Mouse (Mus musculus): ENCODE measurements around the gene Ifitm6.
A peak's percentile ranks its signal among the peaks of the same experiment; 100 is the strongest.
"Not testable (repeated sequence)": the region's sequence is repeated elsewhere in the genome, so short reads cannot be mapped to it uniquely, and the experiment has no call there.

Ifitm6 gene

DNA sequence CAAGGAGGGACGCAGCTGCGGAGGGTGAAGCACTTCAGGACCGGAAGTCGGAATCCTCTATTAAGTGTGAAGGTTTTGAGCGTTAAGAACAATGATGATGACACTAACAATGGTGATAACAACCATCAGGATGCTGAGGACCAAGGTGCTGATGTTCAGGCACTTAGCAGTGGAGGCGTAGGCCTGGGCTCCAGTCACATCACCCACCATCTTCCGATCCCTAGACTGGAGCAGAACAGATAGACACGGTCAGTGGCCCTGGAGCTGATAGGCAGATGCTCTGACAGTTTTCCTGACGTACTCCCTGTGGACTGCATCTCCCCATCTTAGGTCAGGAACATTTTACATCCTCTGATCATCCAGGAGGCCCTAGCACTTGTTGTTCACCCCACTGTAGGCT is 8.1 kb downstream of the Ifitm6 start:
- peak in 1 of 2 experiments; percentile 34 for DNase-seq (ENCODE audit: inconsistent age in 2 of 2, low spot score in 1 of 2)

DNA sequence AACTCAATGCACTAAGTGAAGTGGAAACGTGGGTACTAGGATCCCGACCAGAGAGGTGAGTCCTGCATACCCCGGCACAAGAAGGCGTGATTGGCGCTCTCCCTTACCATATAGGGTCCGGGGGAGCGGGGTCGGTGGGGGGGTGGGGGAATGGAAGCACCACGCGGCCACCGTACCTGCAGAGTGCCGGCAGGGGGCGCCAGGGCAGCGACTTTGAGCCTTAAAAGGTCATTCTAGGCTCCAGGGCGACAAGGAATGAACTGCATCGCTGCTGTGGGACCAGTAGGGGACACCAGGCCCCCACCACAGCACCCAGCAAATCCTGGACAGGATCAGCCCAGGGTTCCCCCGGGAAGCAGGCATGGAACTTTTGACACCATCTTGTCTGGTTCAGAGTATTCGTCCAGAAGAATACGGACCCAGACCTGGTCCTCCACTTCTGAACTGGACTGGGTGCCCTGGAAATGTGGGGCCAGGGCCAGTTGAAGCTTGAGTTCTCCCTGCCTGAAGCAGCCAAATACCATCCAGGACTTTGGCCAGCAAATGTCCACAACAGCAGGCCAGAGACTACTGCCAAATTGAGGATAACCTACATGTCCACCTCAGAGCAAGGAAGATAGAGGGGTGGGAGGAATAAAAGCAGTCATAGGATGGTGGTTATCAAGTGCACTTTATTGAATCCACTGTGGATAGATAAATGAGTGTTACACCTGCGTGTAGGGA is 8.6 kb downstream of the Ifitm6 start:
- peak; percentile 84 to 92 for DNase-seq (ENCODE audit: inconsistent age in 2 of 2, low spot score in 1 of 2)

DNA sequence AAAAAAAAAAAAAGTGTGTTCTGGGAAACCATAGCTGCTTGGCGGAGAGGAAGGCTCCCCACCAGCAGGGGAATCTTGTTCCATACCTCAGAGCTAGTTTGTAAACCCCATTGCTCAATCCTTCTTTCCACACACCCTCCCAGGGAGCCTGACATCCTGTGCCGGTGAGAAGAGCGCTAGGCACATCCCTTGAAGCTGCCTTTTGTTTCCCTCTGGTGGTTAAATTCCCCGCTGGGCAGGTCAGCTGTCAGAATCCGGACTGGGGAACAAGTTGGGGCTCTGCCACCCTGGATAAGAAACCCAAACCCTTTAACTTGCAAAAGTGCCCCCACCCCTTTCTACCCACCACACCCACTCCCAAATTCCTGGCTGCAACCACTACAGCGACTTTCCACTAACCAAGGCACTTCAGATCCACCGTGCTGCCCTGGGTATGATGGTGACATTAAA is 9.4 kb downstream of the Ifitm6 start:
- peak; percentile 31 to 66 for DNase-seq (ENCODE audit: inconsistent age in 2 of 2, low spot score in 1 of 2)

- DNase-seq (ENCODE audit: inconsistent age in 2 of 2, low spot score in 1 of 2), result peak in 1 of 2 experiments; percentile 49
These were observed 10.8 kb downstream of the Ifitm6 start for GRCm38 (mm10) chr7:141006914-141007313.

DNA sequence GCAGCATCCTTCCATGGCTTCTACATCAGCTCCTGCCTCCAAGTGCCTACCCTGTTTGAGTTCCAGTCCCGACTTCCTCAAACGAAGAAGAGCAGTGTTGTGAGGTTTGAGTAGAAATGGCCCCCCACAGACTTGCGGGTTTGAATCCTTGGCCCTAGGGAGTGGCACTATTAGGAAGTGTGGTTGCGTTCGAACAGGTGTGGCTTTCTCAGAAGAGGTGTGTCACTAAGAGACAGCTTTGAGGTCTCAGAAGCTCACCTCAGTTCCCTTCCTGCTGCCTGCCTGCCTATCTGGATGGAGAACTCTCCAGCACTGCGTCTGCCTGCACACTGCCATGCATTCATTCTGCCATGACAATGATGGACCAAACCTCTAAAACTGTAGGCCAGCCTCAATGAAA is 11.3 kb downstream of the Ifitm6 start:
- DNase-seq (ENCODE audit: inconsistent age in 2 of 2, low spot score in 1 of 2), result no peak

GRCm38 (mm10) chr7:141003248-141004010 is 14.3 kb downstream of the Ifitm6 start:
- no peak for DNase-seq (ENCODE audit: inconsistent age in 2 of 2, low spot score in 1 of 2)

DNA sequence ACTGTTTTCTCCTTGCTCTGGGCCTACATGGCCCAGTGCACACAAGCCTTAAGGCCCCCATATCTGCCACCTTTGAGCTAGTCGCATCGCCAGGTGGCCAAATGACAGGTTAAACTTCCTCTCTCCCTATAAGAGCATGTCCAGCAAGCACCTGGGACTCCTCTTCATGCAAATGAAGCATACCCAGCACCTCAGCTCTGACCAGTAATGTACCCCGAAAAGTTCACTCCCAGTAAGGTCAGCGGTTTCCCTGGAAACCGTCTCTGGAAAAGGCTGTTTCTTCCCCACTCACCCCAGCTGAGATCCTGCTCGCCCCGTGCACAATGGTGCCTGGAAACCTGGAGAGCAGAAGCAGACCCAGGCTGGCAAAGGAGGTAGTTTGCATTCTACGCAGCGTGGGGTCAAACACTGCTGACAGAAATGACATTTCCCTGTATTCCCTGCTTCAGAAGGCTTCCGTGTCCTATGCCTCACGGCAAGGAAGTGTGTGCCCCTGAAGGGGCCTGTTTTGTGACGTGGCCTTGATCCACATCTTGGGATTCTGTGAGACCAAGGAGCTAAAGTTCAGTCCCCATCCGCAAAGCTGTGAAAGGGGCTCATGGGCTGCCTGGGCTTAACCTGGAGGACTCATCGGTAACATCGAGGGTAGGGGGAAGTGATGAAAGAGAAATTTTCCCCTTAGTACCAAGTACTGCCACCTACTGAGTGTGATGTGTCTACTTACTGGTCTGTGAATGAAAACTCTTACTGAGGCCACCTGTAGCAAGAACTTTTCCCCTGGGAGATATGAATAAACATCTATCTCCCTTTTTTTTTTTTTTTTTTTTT is 16.6 kb downstream of the Ifitm6 start:
- no peak for DNase-seq (ENCODE audit: inconsistent age in 2 of 2, low spot score in 1 of 2)

DNA sequence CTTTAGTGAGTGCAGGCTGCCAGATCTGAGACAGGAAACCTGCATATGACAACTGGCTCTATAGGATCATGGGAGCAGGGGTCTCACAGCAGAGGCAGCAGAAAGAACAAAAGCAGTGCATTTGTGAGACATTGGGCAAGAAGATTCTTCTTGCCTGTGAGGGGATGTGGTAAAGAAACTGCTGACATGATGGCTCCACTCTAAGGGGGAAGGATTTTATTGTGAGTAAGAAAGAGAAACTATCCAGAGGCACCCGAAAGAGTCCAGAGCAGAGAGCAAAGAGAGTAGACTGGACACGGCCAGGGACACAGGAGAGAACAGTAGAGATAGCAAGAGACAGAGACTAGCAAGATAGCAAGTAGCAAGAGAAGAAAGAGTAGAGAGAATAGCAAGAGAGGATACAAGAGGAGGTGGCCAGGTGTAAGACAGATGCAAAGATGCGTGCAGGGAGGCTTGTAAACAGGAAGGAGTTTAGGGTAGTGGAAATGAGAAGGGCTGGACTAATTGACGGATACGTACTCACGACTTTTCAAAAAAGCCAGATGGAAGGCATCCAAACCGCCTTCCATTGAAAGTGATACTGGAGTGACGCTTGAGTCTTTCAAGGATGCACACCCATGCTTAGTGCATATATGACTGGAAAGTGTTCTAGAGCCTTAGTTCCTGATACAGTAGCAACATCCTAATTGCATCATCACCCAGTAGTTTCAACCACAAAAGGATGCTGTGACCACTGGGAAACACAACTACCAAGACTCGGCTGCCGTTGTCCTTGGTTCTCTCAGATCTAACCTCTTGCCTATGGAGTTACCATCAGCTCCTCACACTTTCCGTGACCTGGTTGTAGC is 18.6 kb downstream of the Ifitm6 start:
- DNase-seq (ENCODE audit: inconsistent age in 2 of 2, low spot score in 1 of 2), result no peak

DNA sequence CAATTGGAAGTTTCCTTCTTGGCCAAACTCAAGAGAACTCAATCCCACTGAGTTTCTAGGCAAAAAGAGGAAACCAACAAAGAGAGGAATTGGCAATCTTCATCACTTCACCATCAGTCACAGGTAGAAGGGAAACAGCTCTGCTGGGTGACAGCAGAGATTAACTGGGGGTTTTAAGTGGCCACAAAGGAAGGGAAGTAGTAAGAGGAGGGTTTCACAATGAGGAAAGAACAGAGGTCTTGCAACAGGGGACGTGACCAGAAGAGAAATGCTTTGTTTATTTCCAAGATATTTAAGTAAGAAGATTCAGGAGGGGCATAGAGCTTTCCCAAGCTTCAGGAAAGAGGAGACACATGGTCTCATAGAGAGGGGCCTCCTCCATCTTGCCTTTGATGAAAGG is 19.9 kb downstream of the Ifitm6 start:
- no peak for DNase-seq (ENCODE audit: inconsistent age in 2 of 2, low spot score in 1 of 2)

DNA sequence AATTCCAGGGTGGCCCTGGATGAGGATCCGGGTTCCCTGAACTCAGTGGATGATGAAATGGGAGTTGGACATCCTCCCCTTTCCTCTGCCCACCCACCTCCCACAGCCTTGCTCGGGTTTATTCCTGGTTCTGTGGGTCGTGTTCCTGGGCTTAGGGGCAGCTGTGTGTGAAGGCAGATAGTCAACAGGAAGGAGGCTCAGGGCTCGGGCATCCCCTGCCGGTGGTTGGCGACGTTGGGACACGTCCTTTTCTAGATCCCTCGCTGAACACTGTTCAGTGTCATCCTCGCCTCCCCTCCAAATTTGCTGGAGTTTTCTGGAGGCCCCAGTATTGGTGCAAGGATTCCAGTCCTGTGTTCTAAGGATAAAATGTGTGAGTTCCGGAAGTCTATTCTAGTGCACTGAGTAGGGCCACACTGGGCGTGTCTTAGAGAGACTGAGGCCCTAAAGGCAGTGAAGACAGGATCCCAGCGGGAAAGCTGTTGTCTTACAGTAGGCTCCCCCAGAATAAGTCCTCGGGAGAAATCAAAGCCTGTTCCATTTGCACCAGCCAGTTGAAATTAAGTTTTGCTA is 26.5 kb downstream of the Ifitm6 start:
- no peak for DNase-seq (ENCODE audit: inconsistent age in 2 of 2, low spot score in 1 of 2)

DNA sequence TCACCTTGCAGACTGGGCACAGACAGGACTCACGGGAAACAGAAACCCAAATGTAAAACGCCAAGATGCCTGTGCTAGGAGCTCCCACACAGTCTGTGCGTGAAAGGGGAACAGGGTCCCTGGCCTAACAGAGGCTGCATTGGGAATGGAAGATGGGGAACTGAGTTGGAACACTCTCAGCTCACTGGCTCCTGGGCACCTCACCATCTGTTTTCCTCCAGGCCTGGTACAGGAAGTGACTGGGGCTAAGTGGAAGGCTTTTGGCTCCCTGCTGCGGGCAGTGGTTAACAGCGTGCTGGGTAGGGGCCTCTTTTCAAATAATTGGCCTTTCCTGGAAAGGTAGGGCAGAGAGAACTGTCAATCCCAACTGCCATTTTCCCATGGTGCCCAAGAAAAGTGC is 27.1 kb downstream of the Ifitm6 start:
- DNase-seq (ENCODE audit: inconsistent age in 2 of 2, low spot score in 1 of 2), result no peak

- DNase-seq (ENCODE audit: inconsistent age in 2 of 2, low spot score in 1 of 2), result no peak
These were observed 27.5 kb downstream of the Ifitm6 start for GRCm38 (mm10) chr7:140990185-140990584.

DNA sequence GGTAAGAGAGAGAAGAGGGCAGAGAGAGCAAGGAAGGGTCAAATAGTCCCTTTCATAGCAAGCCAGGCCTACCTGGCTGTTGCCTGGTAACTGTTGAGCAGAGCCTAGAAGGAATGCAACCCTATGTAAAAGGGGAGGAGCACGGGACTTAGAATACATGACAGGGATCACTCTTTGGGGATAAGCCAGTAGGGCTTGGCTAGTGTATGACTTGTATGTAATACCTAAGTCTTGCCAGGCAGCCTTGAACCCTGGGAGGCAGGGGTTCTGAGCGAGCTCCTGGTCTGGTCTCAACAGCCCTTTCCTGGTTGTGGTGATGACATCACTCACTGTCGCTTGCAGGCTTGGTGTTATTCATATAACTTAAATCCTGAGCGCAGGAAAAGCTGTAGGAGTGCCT is 28.7 kb downstream of the Ifitm6 start:
- DNase-seq (ENCODE audit: inconsistent age in 2 of 2, low spot score in 1 of 2), result no peak

GRCm38 (mm10) chr7:140987182-140988138 is 30.3 kb downstream of the Ifitm6 start:
- DNase-seq (ENCODE audit: inconsistent age in 2 of 2, low spot score in 1 of 2), result no peak

DNA sequence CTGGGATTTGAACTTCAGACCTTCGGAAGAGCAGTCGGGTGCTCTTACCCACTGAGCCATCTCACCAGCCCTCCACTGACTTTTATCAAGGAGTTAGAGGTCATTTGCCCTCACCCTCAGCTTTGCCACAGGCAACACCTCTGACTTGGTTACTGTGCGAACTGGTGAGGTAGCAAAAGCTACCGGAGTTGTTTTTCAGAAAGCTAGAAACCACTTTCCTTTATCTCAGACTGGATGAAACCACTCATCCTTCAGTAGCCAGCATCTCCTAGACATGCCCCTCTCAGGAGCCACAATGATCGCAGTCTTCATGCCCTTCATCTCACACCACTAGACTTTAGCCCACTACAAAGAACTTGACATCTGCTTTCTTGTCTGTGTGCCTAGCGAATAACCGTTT is 34.8 kb downstream of the Ifitm6 start:
- DNase-seq (ENCODE audit: inconsistent age in 2 of 2, low spot score in 1 of 2), result no peak

DNA sequence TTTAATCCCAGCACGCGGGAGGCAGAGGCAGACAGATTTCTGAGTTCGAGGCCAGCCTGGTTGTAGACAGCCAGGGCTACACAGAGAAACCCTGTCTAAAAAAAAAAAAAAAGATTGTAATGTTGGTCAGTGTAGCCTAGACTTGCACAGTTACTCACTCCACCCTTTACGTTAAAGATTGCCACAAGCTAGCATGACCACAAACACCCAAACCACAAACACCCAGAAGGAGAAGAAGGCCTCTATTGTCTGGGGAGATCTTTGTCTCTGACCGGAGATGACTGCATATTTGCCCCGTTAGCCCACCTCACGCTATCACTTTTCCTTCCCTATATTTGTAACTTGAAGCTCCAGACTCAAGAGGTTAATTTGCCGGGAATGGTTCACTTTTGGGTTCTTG is 36.0 kb downstream of the Ifitm6 start:
- DNase-seq (ENCODE audit: inconsistent age in 2 of 2, low spot score in 1 of 2), result no peak

- DNase-seq (ENCODE audit: inconsistent age in 2 of 2, low spot score in 1 of 2), result not testable (repeated sequence)
These were observed 41.0 kb downstream of the Ifitm6 start for GRCm38 (mm10) chr7:140976720-140977119.

DNA sequence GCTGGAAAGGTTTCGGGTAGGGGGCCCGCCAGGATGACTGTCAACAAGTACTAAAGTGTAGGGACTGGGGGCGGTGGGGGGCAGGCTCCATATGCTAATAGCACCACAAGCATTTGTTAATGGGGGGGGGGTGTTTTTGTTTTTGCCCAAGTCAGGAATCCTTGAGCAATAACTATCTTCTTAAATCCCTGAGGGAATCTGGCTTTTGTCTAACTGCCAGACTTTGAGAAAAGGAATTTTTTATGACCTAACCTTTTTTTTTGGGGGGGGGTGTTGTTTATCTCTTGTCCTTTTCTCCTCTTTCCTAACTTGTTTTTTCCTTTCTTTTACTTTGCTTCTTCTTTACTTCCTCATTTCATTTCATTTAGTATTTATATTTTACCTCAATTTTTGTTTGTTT is 42.3 kb downstream of the Ifitm6 start:
- DNase-seq (ENCODE audit: inconsistent age in 2 of 2, low spot score in 1 of 2), result no peak

DNA sequence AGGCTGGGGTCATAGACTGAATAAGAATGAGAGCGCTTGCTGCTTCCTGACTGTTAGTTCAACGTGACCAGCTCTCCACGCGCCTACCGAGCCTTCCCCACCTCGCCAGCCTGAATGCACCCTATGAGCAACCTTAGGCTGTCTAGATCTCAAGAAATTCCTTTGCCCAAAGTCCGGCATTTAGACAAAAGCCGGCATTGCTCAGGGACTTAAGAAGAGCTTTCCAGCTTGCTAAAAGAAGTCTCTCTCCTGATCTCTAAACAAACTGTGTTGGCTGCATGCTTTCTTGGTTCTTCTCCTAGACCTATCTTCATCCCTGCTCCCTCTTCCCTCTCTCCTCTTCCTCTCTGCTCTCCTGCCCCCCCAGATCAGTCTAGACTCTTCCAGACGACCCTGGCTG is 42.8 kb downstream of the Ifitm6 start:
- no peak for DNase-seq (ENCODE audit: inconsistent age in 2 of 2, low spot score in 1 of 2)

Measured in adrenal gland, adult (tissue).